Mouse (Mus musculus): ENCODE data around the gene Gm11034.

DNA sequence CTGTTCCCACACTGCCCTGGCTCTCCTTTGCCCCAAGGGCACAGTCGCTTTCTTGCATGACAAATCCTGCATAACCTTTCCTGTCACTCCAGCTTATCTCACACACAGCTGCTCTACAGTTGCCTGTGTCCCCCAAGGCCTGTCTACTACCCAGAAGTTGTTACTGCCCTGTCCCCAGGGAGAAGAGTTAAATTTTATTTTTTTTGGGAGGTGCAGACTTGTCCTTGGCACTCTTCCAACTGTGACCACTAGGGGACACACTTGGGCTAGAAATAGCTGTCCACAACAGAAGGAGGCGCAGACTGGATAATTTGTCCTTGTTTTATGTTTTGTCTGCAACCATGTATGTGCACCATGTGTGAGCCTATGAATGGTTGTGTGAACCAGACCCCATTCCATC lies 47.6 kb upstream of the Gm11034 start:
- TF ChIP-seq EP300 (IDR thresholded peaks at IDR 0.05; ENCODE audit: low read depth in 1 of 2, low read length in 2 of 2): no peak
- peak; percentile 44 to 70 (median 66) for TF ChIP-seq CTCF (IDR thresholded peaks at IDR 0.05 in 2 of 3, conservative IDR thresholded peaks at IDR 0.05 in 1 of 3; ENCODE audit: control insufficient read depth in 1 of 3, insufficient read depth in 1 of 3, low read depth in 2 of 3, low read length in 3 of 3, poor library complexity in 1 of 3, severe bottlenecking in 1 of 3)
- TF ChIP-seq CHD1 (IDR thresholded peaks at IDR 0.05; ENCODE audit: low read depth, low read length): no peak
- TF ChIP-seq POLR2A (IDR thresholded peaks at IDR 0.05; ENCODE audit: control insufficient read depth in 1 of 2, insufficient read depth in 1 of 2, low read depth in 1 of 2, low read length in 2 of 2, poor library complexity in 1 of 2): no peak
- no peak for TF ChIP-seq TBP (IDR thresholded peaks at IDR 0.05; ENCODE audit: low read depth, low read length)
- TF ChIP-seq MAFK (IDR thresholded peaks at IDR 0.05; ENCODE audit: borderline replicate concordance, low read depth, low read length): no peak
